Mouse (Mus musculus): ENCODE data around the gene Filip1l. TPM values are rescaled to one million over a fixed set of nuclear protein-coding genes. Genes with fewer than 3 reads are reported as not detected.

The Filip1l gene
- polyA plus RNA-seq, 1 experiment from 2014 or later: 11.8 TPM

- Histone ChIP-seq H3K4me1 (replicated peaks; ENCODE audit: control insufficient read depth, insufficient read depth, low read length) (no peaks in the 10 kb centered on the region), H3K36me3 (ENCODE audit: control insufficient read depth, insufficient read depth, low read length) (no peaks in the 10 kb centered on the region), H3K27me3 (ENCODE audit: control insufficient read depth, insufficient read depth, low read length) (no peaks in the 10 kb centered on the region), H3K4me2 (replicated peaks; ENCODE audit: low read depth, low read length) (no peak overlapping the region), H3K4me3 (ENCODE audit: low read depth, low read length) (no peak overlapping the region), H3K27ac (ENCODE audit: low read depth, low read length) (no peak overlapping the region), H3K9ac (ENCODE audit: low read depth, low read length) (no peak overlapping the region), H3K9me3 (ENCODE audit: control insufficient read depth, low read length) (no peaks in the 10 kb centered on the region)
- no peak for ATAC-seq (ENCODE audit: low FRiP score)
- no peak for DNase-seq (ENCODE audit: low spot score)
- 71% methylated on average over 5 of the region's 5 CpGs for WGBS
Observed at GRCm38 (mm10) chr16:57502761-57503160, 149.9 kb downstream of the Filip1l start.

- Histone ChIP-seq H3K9ac (ENCODE audit: low read depth, low read length) (no peak overlapping the region), H3K9me3 (ENCODE audit: control insufficient read depth, low read length) (no peaks in the 10 kb centered on the region), H3K4me1 (replicated peaks; ENCODE audit: control insufficient read depth, insufficient read depth, low read length) (no peaks in the 10 kb centered on the region), H3K4me3 (ENCODE audit: low read depth, low read length) (no peak overlapping the region), H3K4me2 (replicated peaks; ENCODE audit: low read depth, low read length) (no peak overlapping the region), H3K27ac (ENCODE audit: low read depth, low read length) (no peak overlapping the region), H3K27me3 (ENCODE audit: control insufficient read depth, insufficient read depth, low read length) (no peaks in the 10 kb centered on the region), H3K36me3 (ENCODE audit: control insufficient read depth, insufficient read depth, low read length) (no peaks in the 10 kb centered on the region)
- WGBS: 91% methylated on average over 4 of the region's 4 CpGs
- ATAC-seq (ENCODE audit: low FRiP score): no peak
- DNase-seq (ENCODE audit: low spot score): no peak
Observed at GRCm38 (mm10) chr16:57504728-57505127, 151.8 kb downstream of the Filip1l start.

DNA sequence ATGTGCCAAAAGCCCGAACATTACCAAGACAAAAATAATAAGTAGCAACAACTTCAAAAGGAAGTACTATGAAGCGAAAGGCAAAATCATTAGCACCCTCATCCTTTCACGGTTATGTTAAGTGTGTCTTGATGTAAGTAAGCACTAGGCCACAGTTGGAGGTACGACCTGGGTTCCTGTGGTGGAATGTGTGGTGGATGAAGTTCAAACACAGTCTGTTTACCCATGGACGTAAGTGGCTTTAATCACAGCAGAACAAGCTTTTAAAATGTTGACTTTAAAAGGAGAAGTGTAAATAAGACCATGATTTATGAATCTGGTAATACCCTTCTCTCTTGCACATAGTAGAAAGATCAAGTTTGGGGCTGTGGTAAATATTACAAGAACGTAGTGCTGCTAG lies 153.2 kb downstream of the Filip1l start:
- 86% methylated on average over 6 of the region's 6 CpGs for WGBS
- Histone ChIP-seq H3K9me3 (ENCODE audit: control insufficient read depth, low read length) (no peaks in the 10 kb centered on the region), H3K9ac (ENCODE audit: low read depth, low read length) (no peak overlapping the region), H3K27me3 (ENCODE audit: control insufficient read depth, insufficient read depth, low read length) (no peaks in the 10 kb centered on the region), H3K4me2 (replicated peaks; ENCODE audit: low read depth, low read length) (no peak overlapping the region), H3K4me3 (ENCODE audit: low read depth, low read length) (no peak overlapping the region), H3K36me3 (ENCODE audit: control insufficient read depth, insufficient read depth, low read length) (no peaks in the 10 kb centered on the region), H3K27ac (ENCODE audit: low read depth, low read length) (no peak overlapping the region), H3K4me1 (replicated peaks; ENCODE audit: control insufficient read depth, insufficient read depth, low read length) (no peaks in the 10 kb centered on the region)
- DNase-seq (ENCODE audit: low spot score): no peak
- no peak for ATAC-seq (ENCODE audit: low FRiP score)

DNA sequence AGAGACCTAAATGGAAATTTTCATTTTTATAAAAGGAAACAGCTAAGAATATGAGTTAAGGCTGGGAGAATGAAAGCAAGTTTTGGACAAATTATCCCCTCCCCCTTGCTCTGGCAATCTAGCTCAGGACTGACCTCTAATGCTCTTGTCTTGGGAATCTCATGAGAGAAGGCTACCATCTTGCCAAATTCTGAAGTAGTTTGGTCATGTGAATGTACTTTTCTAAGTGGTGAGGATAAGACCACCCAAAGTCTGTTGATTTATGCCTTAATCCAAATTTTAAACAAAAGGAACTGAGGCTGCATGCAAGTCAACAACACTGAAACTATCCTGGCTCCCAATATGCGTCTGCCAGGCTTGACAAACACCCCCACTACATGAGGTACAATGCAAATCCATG lies 155.5 kb downstream of the Filip1l start:
- no peaks in the 10 kb centered on the region for H3K36me3 ChIP-seq (ENCODE audit: control insufficient read depth, insufficient read depth, low read length)
- no peak overlapping the region for H3K27ac ChIP-seq (ENCODE audit: low read depth, low read length)
- H3K9ac ChIP-seq (ENCODE audit: low read depth, low read length): no peak overlapping the region
- DNase-seq (ENCODE audit: low spot score) (no peak), ATAC-seq (ENCODE audit: low FRiP score) (no peak)
- H3K4me3 ChIP-seq (ENCODE audit: low read depth, low read length): no peak overlapping the region
- 88% methylated on average over 1 of the region's 1 CpGs for WGBS
- H3K4me2 ChIP-seq (replicated peaks; ENCODE audit: low read depth, low read length): no peak overlapping the region
- no peaks in the 10 kb centered on the region for H3K9me3 ChIP-seq (ENCODE audit: control insufficient read depth, low read length)
- H3K4me1 ChIP-seq (replicated peaks; ENCODE audit: control insufficient read depth, insufficient read depth, low read length): no peaks in the 10 kb centered on the region
- H3K27me3 ChIP-seq (ENCODE audit: control insufficient read depth, insufficient read depth, low read length): no peaks in the 10 kb centered on the region

GRCm38 (mm10) chr16:57509099-57509498 lies 156.2 kb downstream of the Filip1l start:
- Histone ChIP-seq H3K9me3 (ENCODE audit: control insufficient read depth, low read length) (no peaks in the 10 kb centered on the region), H3K36me3 (ENCODE audit: control insufficient read depth, insufficient read depth, low read length) (no peaks in the 10 kb centered on the region), H3K4me2 (replicated peaks; ENCODE audit: low read depth, low read length) (no peak overlapping the region), H3K4me3 (ENCODE audit: low read depth, low read length) (no peak overlapping the region), H3K27ac (ENCODE audit: low read depth, low read length) (no peak overlapping the region), H3K4me1 (replicated peaks; ENCODE audit: control insufficient read depth, insufficient read depth, low read length) (no peaks in the 10 kb centered on the region), H3K9ac (ENCODE audit: low read depth, low read length) (no peak overlapping the region), H3K27me3 (ENCODE audit: control insufficient read depth, insufficient read depth, low read length) (no peaks in the 10 kb centered on the region)
- DNase-seq (ENCODE audit: low spot score) (no peak), ATAC-seq (ENCODE audit: low FRiP score) (no peak)
- 90% methylated on average over 3 of the region's 3 CpGs for WGBS

DNA sequence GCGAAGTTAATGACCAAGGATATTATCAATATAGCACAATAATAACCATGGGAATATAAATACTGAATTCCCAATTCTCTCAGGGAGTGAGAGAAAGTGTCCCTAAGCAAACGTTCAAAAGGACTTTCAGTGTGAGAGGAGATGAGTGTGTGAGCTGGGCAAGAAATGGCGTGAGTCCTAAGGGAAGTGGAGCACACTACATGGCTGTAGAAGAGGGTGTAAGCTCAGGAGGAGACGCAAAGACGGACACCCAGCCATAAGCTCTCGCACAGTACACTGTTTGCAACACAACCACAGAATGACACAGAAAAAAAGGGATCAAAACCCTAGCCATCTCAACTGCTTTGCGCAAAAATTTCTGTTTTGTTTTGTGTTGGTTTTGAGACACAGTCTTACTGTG lies 160.7 kb downstream of the Filip1l start:
- no peak for ATAC-seq (ENCODE audit: low FRiP score)
- 88% methylated on average over 7 of the region's 7 CpGs for WGBS

DNA sequence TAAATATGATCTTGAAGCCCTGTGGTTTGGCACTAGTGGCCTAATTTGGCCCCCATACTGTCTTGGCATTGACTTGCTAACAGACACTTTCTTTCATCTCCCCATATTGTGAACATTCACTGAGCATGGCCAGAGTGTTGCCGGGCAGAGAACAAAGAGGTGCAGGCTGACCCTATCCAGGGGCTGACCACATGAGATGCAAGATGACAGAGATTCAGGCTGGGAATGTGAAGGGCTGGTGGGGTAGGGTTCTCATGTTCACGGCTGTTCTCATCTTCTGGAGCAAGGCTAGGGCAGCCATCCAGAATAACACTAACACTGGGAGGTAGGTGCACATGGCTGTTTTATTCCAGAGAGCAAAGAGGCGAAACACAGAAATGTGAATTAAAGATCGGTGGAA lies 161.5 kb downstream of the Filip1l start:
- no peaks in the 10 kb centered on the region for H3K4me1 ChIP-seq (replicated peaks; ENCODE audit: control insufficient read depth, insufficient read depth, low read length)
- no peaks in the 10 kb centered on the region for H3K27me3 ChIP-seq (ENCODE audit: control insufficient read depth, insufficient read depth, low read length)
- 50% methylated on average over 4 of the region's 4 CpGs for WGBS
- no peaks in the 10 kb centered on the region for H3K36me3 ChIP-seq (ENCODE audit: control insufficient read depth, insufficient read depth, low read length)
- H3K9me3 ChIP-seq (ENCODE audit: control insufficient read depth, low read length): no peaks in the 10 kb centered on the region
- no peak overlapping the region for H3K9ac ChIP-seq (ENCODE audit: low read depth, low read length)
- DNase-seq (ENCODE audit: low spot score): no peak
- H3K4me2 ChIP-seq (replicated peaks; ENCODE audit: low read depth, low read length): no peak overlapping the region
- no peak overlapping the region for H3K4me3 ChIP-seq (ENCODE audit: low read depth, low read length)
- H3K27ac ChIP-seq (ENCODE audit: low read depth, low read length): no peak overlapping the region
- no peak for ATAC-seq (ENCODE audit: low FRiP score)

More for the DNA sequence above, 160.7 kb downstream of the Filip1l start:
- no peak overlapping the region for H3K9ac ChIP-seq (ENCODE audit: low read depth, low read length)
- DNase-seq (ENCODE audit: low spot score): no peak
- no peak overlapping the region for H3K4me2 ChIP-seq (replicated peaks; ENCODE audit: low read depth, low read length)
- H3K36me3 ChIP-seq (ENCODE audit: control insufficient read depth, insufficient read depth, low read length): no peaks in the 10 kb centered on the region
- no peak overlapping the region for H3K4me3 ChIP-seq (ENCODE audit: low read depth, low read length)
- H3K27me3 ChIP-seq (ENCODE audit: control insufficient read depth, insufficient read depth, low read length): no peaks in the 10 kb centered on the region
- H3K9me3 ChIP-seq (ENCODE audit: control insufficient read depth, low read length): no peaks in the 10 kb centered on the region
- no peak overlapping the region for H3K27ac ChIP-seq (ENCODE audit: low read depth, low read length)
- H3K4me1 ChIP-seq (replicated peaks; ENCODE audit: control insufficient read depth, insufficient read depth, low read length): no peaks in the 10 kb centered on the region

- no peaks in the 10 kb centered on the region for H3K36me3 ChIP-seq (ENCODE audit: control insufficient read depth, insufficient read depth, low read length)
- no peak for DNase-seq (ENCODE audit: low spot score)
Observed at GRCm38 (mm10) chr16:57515636-57516035, 162.7 kb downstream of the Filip1l start.

DNA sequence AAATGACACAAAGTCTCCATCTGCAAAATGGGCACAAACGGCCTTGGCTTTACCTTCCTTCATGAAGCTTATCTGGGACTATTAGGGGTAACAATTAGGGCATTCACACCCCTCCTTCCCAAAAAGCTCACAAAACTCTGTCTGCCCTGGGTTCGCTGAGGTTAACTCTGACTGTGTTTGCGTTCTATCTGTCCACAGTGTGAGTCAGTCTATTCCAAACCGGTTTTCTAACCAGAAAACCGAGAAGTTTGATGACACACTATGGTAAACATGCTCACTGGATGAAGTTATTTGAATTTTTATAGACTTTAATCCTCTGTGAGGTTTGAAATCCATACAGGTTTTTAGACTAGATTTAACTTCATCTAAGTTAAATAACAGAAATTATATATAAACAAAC lies 172.2 kb downstream of the Filip1l start:
- WGBS: 81% methylated on average over 5 of the region's 5 CpGs
- no peaks in the 10 kb centered on the region for H3K36me3 ChIP-seq (ENCODE audit: control insufficient read depth, insufficient read depth, low read length)
- H3K4me2 ChIP-seq (replicated peaks; ENCODE audit: low read depth, low read length): no peak overlapping the region
- H3K9me3 ChIP-seq (ENCODE audit: control insufficient read depth, low read length): no peaks in the 10 kb centered on the region
- H3K4me1 ChIP-seq (replicated peaks; ENCODE audit: control insufficient read depth, insufficient read depth, low read length): 0 out of 2 replicates have a peak, but pooled peaks cover 2% of the 10 kb centered on the region
- no peaks in the 10 kb centered on the region for H3K27me3 ChIP-seq (ENCODE audit: control insufficient read depth, insufficient read depth, low read length)
- no peak for DNase-seq (ENCODE audit: low spot score)
- no peak overlapping the region for H3K27ac ChIP-seq (ENCODE audit: low read depth, low read length)
- no peak for ATAC-seq (ENCODE audit: low FRiP score)
- H3K4me3 ChIP-seq (ENCODE audit: low read depth, low read length): no peak overlapping the region
- no peak overlapping the region for H3K9ac ChIP-seq (ENCODE audit: low read depth, low read length)

More at GRCm38 (mm10) chr16:57515636-57516035, 162.7 kb downstream of the Filip1l start:
- Histone ChIP-seq H3K4me1 (replicated peaks; ENCODE audit: control insufficient read depth, insufficient read depth, low read length) (no peaks in the 10 kb centered on the region), H3K27me3 (ENCODE audit: control insufficient read depth, insufficient read depth, low read length) (no peaks in the 10 kb centered on the region), H3K9me3 (ENCODE audit: control insufficient read depth, low read length) (no peaks in the 10 kb centered on the region), H3K4me3 (ENCODE audit: low read depth, low read length) (no peak overlapping the region), H3K27ac (ENCODE audit: low read depth, low read length) (no peak overlapping the region), H3K9ac (ENCODE audit: low read depth, low read length) (no peak overlapping the region), H3K4me2 (replicated peaks; ENCODE audit: low read depth, low read length) (no peak overlapping the region)
- ATAC-seq (ENCODE audit: low FRiP score): no peak
- 85% methylated on average over 10 of the region's 10 CpGs for WGBS
